Mouse (Mus musculus): Measurements from ENCODE around the gene Stk32b. TPM values are rescaled to one million over a fixed set of nuclear protein-coding genes. Genes with fewer than 3 reads are reported as not detected.

Gene Stk32b
- polyA plus RNA-seq, 1 experiment from 2014 or later = 0.43 TPM

GRCm38 (mm10) chr5:37469031-37469430, 247.9 kb downstream of the Stk32b start:
- no peaks in the 10 kb centered on the region for H3K4me1 ChIP-seq (ENCODE audit: insufficient read depth)
- no peaks in the 10 kb centered on the region for H3K9me3 ChIP-seq (ENCODE audit: low read depth, low read length)
- no peak for TF ChIP-seq CTCF (IDR thresholded peaks at IDR 0.05; ENCODE audit: low read depth)
- no peak overlapping the region for H3K9ac ChIP-seq
- H3K4me2 ChIP-seq = no peak overlapping the region
- no peaks in the 10 kb centered on the region for H3K27me3 ChIP-seq (ENCODE audit: insufficient read depth, low read length)
- no peaks in the 10 kb centered on the region for H3K36me3 ChIP-seq (ENCODE audit: insufficient read depth)
- ATAC-seq (ENCODE audit: insufficient read depth) = no peak
- no peak for DNase-seq
- no peak overlapping the region for H3K4me3 ChIP-seq (ENCODE audit: low read depth, low read length)
- H3K27ac ChIP-seq (ENCODE audit: low read depth) = no peak overlapping the region
- 66% methylated on average over 5 of the region's 5 CpGs for WGBS

- Histone ChIP-seq H3K9ac (no peak overlapping the region), H3K27me3 (ENCODE audit: insufficient read depth, low read length) (no peaks in the 10 kb centered on the region), H3K4me1 (ENCODE audit: insufficient read depth) (no peaks in the 10 kb centered on the region), H3K4me2 (no peak overlapping the region), H3K27ac (ENCODE audit: low read depth) (no peak overlapping the region), H3K9me3 (ENCODE audit: low read depth, low read length) (no peaks in the 10 kb centered on the region), H3K4me3 (ENCODE audit: low read depth, low read length) (no peak overlapping the region), H3K36me3 (ENCODE audit: insufficient read depth) (no peaks in the 10 kb centered on the region)
- 78% methylated on average over 2 of the region's 2 CpGs for WGBS
- TF ChIP-seq CTCF (IDR thresholded peaks at IDR 0.05; ENCODE audit: low read depth) = no peak
- DNase-seq = no peak
- no peak for ATAC-seq (ENCODE audit: insufficient read depth)
These were observed 249.3 kb downstream of the Stk32b start for GRCm38 (mm10) chr5:37467646-37468045.

GRCm38 (mm10) chr5:37465461-37465860, 251.5 kb downstream of the Stk32b start:
- Histone ChIP-seq H3K27me3 (ENCODE audit: insufficient read depth, low read length) (no peaks in the 10 kb centered on the region), H3K4me1 (ENCODE audit: insufficient read depth) (no peaks in the 10 kb centered on the region), H3K9ac (no peak overlapping the region), H3K4me3 (ENCODE audit: low read depth, low read length) (no peak overlapping the region), H3K4me2 (no peak overlapping the region), H3K27ac (ENCODE audit: low read depth) (no peak overlapping the region), H3K36me3 (ENCODE audit: insufficient read depth) (no peaks in the 10 kb centered on the region), H3K9me3 (ENCODE audit: low read depth, low read length) (no peaks in the 10 kb centered on the region)
- TF ChIP-seq CTCF (IDR thresholded peaks at IDR 0.05; ENCODE audit: low read depth) = no peak
- 86% methylated on average over 10 of the region's 10 CpGs for WGBS
- DNase-seq (no peak), ATAC-seq (ENCODE audit: insufficient read depth) (no peak)

- no peaks in the 10 kb centered on the region for H3K27me3 ChIP-seq (ENCODE audit: insufficient read depth, low read length)
- DNase-seq (no peak), ATAC-seq (ENCODE audit: insufficient read depth) (no peak)
These were observed 258.7 kb downstream of the Stk32b start for GRCm38 (mm10) chr5:37458236-37458635.

GRCm38 (mm10) chr5:37457831-37458230, 259.1 kb downstream of the Stk32b start:
- Histone ChIP-seq H3K9ac (no peak overlapping the region), H3K36me3 (ENCODE audit: insufficient read depth) (no peaks in the 10 kb centered on the region), H3K27me3 (ENCODE audit: insufficient read depth, low read length) (no peaks in the 10 kb centered on the region), H3K9me3 (ENCODE audit: low read depth, low read length) (no peaks in the 10 kb centered on the region), H3K4me3 (ENCODE audit: low read depth, low read length) (no peak overlapping the region), H3K4me2 (no peak overlapping the region), H3K4me1 (ENCODE audit: insufficient read depth) (no peaks in the 10 kb centered on the region), H3K27ac (ENCODE audit: low read depth) (no peak overlapping the region)
- WGBS = 77% methylated on average over 2 of the region's 2 CpGs
- no peak for TF ChIP-seq CTCF (IDR thresholded peaks at IDR 0.05; ENCODE audit: low read depth)
- no peak for ATAC-seq (ENCODE audit: insufficient read depth)
- no peak for DNase-seq

More at GRCm38 (mm10) chr5:37458236-37458635, 258.7 kb downstream of the Stk32b start:
- H3K4me3 ChIP-seq (ENCODE audit: low read depth, low read length) = no peak overlapping the region
- no peaks in the 10 kb centered on the region for H3K4me1 ChIP-seq (ENCODE audit: insufficient read depth)
- WGBS = 59% methylated on average over 2 of the region's 2 CpGs
- no peak overlapping the region for H3K27ac ChIP-seq (ENCODE audit: low read depth)
- no peak overlapping the region for H3K9ac ChIP-seq
- TF ChIP-seq CTCF (IDR thresholded peaks at IDR 0.05; ENCODE audit: low read depth) = no peak
- no peaks in the 10 kb centered on the region for H3K9me3 ChIP-seq (ENCODE audit: low read depth, low read length)
- no peaks in the 10 kb centered on the region for H3K36me3 ChIP-seq (ENCODE audit: insufficient read depth)
- H3K4me2 ChIP-seq = no peak overlapping the region

GRCm38 (mm10) chr5:37457191-37457590, 259.8 kb downstream of the Stk32b start:
- H3K9ac ChIP-seq = no peak overlapping the region
- H3K4me3 ChIP-seq (ENCODE audit: low read depth, low read length) = no peak overlapping the region
- WGBS = 68% methylated on average over 5 of the region's 5 CpGs
- no peak overlapping the region for H3K4me2 ChIP-seq
- DNase-seq (no peak), ATAC-seq (ENCODE audit: insufficient read depth) (no peak; the same call in 1 of the 2 replicates)
- no peaks in the 10 kb centered on the region for H3K4me1 ChIP-seq (ENCODE audit: insufficient read depth)
- TF ChIP-seq CTCF (IDR thresholded peaks at IDR 0.05; ENCODE audit: low read depth) = no peak
- H3K9me3 ChIP-seq (ENCODE audit: low read depth, low read length) = no peaks in the 10 kb centered on the region
- no peak overlapping the region for H3K27ac ChIP-seq (ENCODE audit: low read depth)
- no peaks in the 10 kb centered on the region for H3K27me3 ChIP-seq (ENCODE audit: insufficient read depth, low read length)
- no peaks in the 10 kb centered on the region for H3K36me3 ChIP-seq (ENCODE audit: insufficient read depth)

- Histone ChIP-seq H3K27ac (ENCODE audit: low read depth) (no peak overlapping the region), H3K4me2 (no peak overlapping the region), H3K36me3 (ENCODE audit: insufficient read depth) (no peaks in the 10 kb centered on the region), H3K4me3 (ENCODE audit: low read depth, low read length) (no peak overlapping the region), H3K4me1 (ENCODE audit: insufficient read depth) (no peaks in the 10 kb centered on the region), H3K27me3 (ENCODE audit: insufficient read depth, low read length) (no peaks in the 10 kb centered on the region), H3K9me3 (ENCODE audit: low read depth, low read length) (no peaks in the 10 kb centered on the region), H3K9ac (no peak overlapping the region)
- no peak for TF ChIP-seq CTCF (IDR thresholded peaks at IDR 0.05; ENCODE audit: low read depth)
- no peak for DNase-seq
- ATAC-seq (ENCODE audit: insufficient read depth) = no peak
- WGBS = 60% methylated on average over 2 of the region's 2 CpGs
These were observed 260.4 kb downstream of the Stk32b start for GRCm38 (mm10) chr5:37456590-37456989.

- Histone ChIP-seq H3K36me3 (ENCODE audit: insufficient read depth) (no peaks in the 10 kb centered on the region), H3K27ac (ENCODE audit: low read depth) (no peak overlapping the region), H3K9me3 (ENCODE audit: low read depth, low read length) (no peaks in the 10 kb centered on the region; the same call in 1 of the 2 replicates), H3K4me2 (no peak overlapping the region), H3K27me3 (ENCODE audit: insufficient read depth, low read length) (no peaks in the 10 kb centered on the region), H3K4me3 (ENCODE audit: low read depth, low read length) (no peak overlapping the region), H3K9ac (no peak overlapping the region), H3K4me1 (ENCODE audit: insufficient read depth) (no peaks in the 10 kb centered on the region)
- ATAC-seq (ENCODE audit: insufficient read depth) (no peak), DNase-seq (no peak)
- 63% methylated on average over 3 of the region's 3 CpGs for WGBS
- TF ChIP-seq CTCF (IDR thresholded peaks at IDR 0.05; ENCODE audit: low read depth) = no peak
These were observed 269.4 kb downstream of the Stk32b start for GRCm38 (mm10) chr5:37447546-37447945.

Measured in lung, embryonic 14.5 days (tissue).